Mouse (Mus musculus): Measurements from ENCODE around the gene Rbm24.

GRCm38 (mm10) chr13:46449955-46450354 is 31.7 kb downstream of the Rbm24 start:
- TF ChIP-seq CTCF (IDR thresholded peaks at IDR 0.05; ENCODE audit: control insufficient read depth, insufficient read depth, insufficient read length), result no peak
- TF ChIP-seq MYOD1 (IDR thresholded peaks at IDR 0.05; ENCODE audit: control insufficient read depth, insufficient read length, low read depth), result no peak
